Mouse (Mus musculus) Muller cell, postnatal 12 days (primary cell): ENCODE results near the gene Klhl42.

Experiments used
- DNase-seq: peaks from one replicate; pipeline ENCODE4 v3.0.0-alpha.2; 2015; ENCODE audit errors: inconsistent ontology term

Gene Klhl42

GRCm38 (mm10) chr6:147086594-147087225 lies 4.5 kb upstream of the Klhl42 start, which contains the start of gene Mansc4:
TSS of gene Mansc4 (minus strand) at chr6:147087032.
- no peak for DNase-seq

DNA sequence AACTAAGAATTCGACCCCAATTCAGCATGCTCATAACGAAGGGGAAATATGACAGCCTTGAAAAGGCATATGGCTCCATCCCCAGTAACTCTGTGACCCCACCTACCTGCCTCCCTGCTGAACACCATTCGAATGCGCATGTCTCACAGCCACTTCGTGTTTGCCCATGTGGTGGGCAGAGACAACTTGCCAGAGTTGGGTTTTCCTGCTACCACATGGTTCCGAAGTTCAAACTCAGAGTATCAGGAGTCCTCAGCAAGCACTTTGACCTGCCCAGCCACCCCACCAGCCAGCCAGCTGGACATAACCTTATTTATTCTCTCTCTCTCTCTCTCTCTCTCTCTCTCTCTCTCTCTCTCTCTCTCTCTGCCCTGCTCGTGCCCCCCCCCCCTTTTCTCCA lies 3.4 kb upstream of the Klhl42 start:
- DNase-seq, result no peak

DNA sequence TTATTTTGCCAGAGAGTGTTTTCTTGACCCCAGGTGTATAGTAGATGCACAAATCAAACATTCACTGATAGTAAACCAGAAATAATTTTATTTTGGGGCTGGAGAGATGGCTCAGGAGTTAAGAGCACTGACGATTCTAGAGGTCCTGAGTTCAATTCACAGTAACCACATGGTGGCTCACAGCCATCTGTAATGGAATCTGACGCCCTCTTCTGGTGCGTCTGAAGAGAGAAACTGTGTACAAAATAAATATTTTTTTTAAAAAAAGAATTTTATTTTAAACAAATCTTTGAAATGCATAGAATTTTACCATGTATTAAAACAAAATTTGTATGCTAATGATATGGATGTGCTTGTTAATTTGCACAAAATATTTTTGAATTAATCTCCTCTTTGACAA lies 2.7 kb upstream of the Klhl42 start:
- DNase-seq, result no peak

- DNase-seq, result no peak
Observed at GRCm38 (mm10) chr6:147090191-147090590, 988 bp upstream of the Klhl42 start.

- DNase-seq, result peak; percentile 62
Observed at GRCm38 (mm10) chr6:147092136-147092535, 957 bp downstream of the Klhl42 start.

GRCm38 (mm10) chr6:147094771-147095170 lies 3.6 kb downstream of the Klhl42 start:
- no peak for DNase-seq

DNA sequence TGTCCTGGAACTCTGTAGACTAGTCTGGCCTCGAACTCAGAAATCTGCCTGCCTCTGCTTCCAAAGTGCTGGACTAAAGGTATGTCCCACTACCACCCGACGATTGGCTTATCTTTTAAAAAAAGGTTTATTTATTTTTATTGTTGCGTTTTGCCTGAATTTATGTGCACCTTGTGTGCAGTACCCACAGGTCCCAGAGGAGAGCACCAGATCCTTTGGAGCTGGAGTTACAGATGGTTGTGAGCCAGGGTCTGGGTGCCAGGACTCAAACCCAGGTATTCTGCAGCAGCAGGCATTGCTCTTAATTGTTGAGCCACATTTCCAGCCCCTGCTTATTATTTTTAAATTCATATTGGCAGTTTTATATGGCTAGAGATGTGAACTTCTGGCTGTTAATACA lies 4.9 kb downstream of the Klhl42 start:
- no peak for DNase-seq

DNA sequence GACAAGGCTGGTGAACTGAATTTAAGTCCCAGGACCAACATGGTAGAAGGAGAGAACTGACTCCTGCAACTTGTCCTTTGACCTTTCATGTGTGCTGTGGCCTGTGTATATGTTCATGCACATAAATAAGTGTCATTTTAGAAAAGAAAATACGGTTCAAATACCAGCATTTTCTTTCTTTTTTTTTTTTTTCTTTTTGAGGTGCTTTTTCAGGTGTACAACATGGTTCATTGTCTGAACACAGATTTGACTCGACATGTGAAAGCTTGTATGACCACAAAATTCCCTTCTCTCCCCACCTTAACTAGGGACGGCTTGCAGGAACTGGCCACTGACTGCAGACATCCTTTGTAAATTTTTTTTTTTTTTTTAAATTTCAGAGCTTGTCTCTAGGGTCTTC lies 5.8 kb downstream of the Klhl42 start:
- no peak for DNase-seq

GRCm38 (mm10) chr6:147097346-147097929 lies 6.3 kb downstream of the Klhl42 start:
- DNase-seq, result no peak

GRCm38 (mm10) chr6:147099458-147100277 lies 8.5 kb downstream of the Klhl42 start:
- no peak for DNase-seq

GRCm38 (mm10) chr6:147102293-147102692 lies 11.1 kb downstream of the Klhl42 start:
- DNase-seq, result no peak

DNA sequence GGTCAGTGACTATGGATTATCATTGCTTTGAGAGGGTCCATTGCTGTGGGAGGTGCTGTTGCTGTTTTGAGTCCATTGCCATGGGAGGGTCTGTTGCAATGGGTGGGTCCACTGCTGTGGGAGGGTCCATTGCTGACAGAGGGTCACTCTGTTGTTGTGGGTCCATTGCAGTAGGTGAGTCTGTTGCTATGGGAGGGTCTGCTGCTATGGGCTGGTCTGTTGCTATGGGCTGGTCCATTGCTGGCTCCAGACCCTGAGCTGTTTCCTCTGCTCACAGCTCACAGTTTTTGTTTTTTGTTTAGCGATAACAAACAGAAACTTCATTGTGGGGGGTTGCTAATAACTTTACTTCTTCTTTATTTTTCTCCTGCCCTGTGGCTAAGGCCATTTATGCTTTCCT lies 14.3 kb downstream of the Klhl42 start:
- no peak for DNase-seq

DNA sequence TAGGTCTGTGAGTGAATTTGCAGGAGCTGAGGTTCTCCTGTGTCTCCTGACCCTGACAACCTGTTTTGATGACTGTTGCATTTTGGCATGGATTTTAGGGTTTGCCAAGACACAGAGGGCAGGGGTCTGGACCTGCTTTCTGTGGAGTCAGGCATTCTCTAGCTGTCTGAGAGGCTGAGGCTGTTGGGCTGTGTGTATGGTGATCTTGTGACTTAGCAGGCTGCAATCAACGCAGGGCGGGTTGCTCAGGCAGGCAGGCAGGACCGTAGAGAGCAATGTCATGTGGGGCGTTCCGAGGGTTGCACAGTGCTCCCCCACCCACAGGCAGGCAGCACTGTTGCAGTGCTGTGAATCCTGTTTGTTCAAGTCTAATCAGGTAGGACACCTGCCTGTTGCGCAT lies 15.5 kb downstream of the Klhl42 start:
- DNase-seq, result no peak

DNA sequence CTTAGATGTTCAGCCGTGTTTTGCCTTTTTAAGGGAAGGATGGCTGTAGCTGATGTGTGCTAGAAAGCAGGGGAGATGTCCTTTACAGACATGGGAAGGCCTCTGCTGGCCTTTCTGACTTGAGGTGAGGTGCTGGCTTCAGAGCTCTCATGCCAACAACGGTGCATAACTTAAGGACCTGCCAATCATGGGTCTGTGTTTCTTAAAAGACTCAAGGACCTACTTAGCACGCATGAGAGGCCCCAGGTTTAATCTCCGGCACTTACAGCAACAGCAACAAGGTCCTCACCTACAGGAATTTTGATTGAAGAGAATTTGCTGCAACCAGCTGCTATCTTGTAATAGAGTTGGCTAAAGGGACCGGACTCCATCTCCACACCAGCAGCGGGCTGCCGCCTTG lies 18.1 kb downstream of the Klhl42 start:
- DNase-seq, result no peak

DNA sequence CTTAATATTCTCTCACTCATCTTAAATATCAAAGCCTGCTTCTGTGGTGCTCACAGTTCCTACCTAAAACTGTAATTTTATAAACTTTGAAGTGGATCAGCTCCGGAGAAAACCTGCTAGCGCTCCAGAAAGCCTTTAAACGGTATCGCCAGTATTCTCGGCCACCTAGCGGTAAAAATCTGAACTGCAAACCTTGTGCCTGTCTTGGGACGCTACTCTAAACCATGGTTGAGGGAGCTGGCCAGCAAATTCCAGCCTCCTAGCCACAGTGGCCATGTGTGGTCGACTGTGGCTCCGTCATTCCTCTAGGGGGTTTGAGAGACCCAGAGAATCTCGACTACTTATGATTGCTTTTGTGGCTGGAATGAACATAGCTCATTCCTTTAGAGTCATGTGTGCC lies 25.4 kb downstream of the Klhl42 start:
- peak; percentile 71 for DNase-seq

DNA sequence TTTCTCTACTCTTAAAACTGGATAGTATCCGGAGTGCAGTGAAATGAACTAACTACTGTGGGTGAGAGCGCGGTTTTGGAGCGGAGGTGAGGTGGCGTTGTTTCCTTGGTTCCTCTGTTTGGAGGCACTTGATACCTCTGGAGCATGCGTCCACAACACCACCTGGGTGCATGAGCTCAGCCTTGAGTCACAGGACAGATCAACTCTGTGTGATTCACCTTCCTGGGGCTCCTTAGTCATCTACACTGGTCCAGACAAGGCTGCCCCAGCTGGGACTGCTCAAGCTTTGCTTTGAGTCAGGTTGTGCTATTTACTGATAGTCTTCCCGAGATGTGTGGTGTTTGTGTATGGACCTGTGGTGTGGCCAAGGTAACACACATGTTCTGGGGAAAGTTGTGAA lies 26.6 kb downstream of the Klhl42 start:
- DNase-seq, result no peak

- no peak for DNase-seq
Observed at GRCm38 (mm10) chr6:147118190-147118589, 27.0 kb downstream of the Klhl42 start.

- no peak for DNase-seq
Observed at GRCm38 (mm10) chr6:147121320-147121719, 30.1 kb downstream of the Klhl42 start.

GRCm38 (mm10) chr6:147127239-147127638 lies 36.1 kb downstream of the Klhl42 start:
- no peak for DNase-seq

GRCm38 (mm10) chr6:147138260-147138659 lies 47.1 kb downstream of the Klhl42 start:
- no peak for DNase-seq

GRCm38 (mm10) chr6:147140600-147141154 lies 49.5 kb downstream of the Klhl42 start:
- DNase-seq, result no peak

DNA sequence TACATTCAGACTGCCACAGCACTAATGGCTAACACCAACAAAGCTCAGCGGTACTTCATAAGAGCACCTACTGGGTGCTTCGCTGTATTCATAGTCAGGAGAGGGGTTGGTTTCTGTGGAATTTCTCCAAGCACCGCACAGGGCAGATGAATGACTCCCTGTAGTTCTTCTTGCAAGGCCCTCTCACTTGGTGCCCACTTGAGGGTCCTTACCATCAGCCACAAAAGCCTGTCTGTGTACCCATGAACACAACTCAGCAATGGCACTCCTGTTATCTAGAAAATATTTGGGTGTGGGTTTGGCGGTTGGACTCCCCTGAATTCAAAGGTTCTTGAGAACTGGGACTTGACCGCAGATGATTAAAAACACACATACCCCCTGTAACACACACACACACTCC lies 53.5 kb downstream of the Klhl42 start:
- DNase-seq, result no peak

DNA sequence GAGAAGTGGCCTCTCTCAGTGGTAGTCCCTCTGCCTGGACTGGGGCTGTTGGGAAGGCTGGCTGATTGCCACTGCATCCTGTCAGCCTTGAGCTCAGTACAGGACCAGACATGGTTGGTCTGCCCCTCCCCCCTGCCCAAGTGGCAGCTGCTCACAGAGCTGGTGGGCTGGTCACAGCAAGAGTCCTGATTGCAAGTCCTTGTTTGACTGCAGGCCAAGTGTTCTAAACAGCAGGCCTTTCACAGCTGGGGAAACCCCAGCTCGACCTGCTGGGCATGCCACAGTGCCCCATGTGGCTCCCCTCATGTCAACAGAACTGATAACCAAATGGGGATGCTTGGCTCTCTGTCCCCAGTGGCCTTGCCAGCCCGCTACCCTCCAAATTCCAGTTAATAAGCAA lies 54.1 kb downstream of the Klhl42 start:
- DNase-seq, result peak; percentile 93
